Mouse (Mus musculus): ENCODE measurements around the gene Cdh24.
A peak's percentile ranks its signal among the peaks of the same experiment; 100 is the strongest.

Gene Cdh24

GRCm38 (mm10) chr14:54605752-54606321 lies 35.3 kb downstream of the Cdh24 start, which contains the start of gene 4931414P19Rik:
4931414P19Rik (minus strand) TSS chr14:54605993.
- no peak for DNase-seq (ENCODE audit: low spot score)

DNA sequence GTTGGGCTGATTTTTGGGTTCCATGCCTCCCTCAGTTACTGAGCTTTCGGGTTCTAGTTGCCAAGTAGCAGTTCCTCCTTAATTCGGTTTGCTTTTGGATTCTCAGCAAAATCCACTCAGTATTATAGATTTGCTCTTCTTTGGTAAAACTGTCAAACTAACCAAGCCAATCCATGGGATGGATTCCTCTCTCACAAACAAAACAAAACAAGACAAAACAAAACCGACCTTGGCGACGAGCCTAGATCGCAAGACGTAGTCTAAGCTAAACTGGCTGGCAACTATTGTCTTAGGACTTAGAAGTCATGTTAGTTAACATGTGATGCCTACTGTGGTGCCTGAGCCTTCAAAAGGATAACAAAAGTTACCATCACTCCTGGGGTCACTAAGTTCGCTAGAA lies 37.5 kb downstream of the Cdh24 start:
- DNase-seq (ENCODE audit: low spot score), result no peak

GRCm38 (mm10) chr14:54603038-54603654 lies 38.0 kb downstream of the Cdh24 start:
- peak; percentile 90 for DNase-seq (ENCODE audit: low spot score)

DNA sequence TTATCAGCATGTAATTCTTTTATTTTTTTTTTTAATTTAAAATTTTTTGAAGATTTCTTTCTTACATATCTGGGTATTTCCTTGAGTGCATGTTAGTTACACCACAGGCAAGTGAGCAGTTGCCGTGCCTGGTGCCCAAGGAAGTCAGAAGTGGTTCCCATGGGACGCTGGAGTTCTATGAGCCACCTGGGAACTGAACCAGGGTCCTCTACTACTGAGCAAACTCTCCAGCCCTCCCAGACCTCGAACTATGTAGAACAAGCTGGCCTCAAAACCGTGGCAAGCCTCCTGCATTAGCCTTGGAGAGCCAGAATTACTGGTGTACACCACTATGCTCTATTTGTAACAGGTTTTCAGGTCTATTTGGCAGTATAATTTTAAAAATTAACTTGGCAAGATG lies 38.6 kb downstream of the Cdh24 start:
- DNase-seq (ENCODE audit: low spot score), result no peak

- no peak for DNase-seq (ENCODE audit: low spot score)
These were observed 39.6 kb downstream of the Cdh24 start for GRCm38 (mm10) chr14:54601601-54602000.

GRCm38 (mm10) chr14:54597084-54597483 lies 44.1 kb downstream of the Cdh24 start:
- no peak for DNase-seq (ENCODE audit: low spot score)

DNA sequence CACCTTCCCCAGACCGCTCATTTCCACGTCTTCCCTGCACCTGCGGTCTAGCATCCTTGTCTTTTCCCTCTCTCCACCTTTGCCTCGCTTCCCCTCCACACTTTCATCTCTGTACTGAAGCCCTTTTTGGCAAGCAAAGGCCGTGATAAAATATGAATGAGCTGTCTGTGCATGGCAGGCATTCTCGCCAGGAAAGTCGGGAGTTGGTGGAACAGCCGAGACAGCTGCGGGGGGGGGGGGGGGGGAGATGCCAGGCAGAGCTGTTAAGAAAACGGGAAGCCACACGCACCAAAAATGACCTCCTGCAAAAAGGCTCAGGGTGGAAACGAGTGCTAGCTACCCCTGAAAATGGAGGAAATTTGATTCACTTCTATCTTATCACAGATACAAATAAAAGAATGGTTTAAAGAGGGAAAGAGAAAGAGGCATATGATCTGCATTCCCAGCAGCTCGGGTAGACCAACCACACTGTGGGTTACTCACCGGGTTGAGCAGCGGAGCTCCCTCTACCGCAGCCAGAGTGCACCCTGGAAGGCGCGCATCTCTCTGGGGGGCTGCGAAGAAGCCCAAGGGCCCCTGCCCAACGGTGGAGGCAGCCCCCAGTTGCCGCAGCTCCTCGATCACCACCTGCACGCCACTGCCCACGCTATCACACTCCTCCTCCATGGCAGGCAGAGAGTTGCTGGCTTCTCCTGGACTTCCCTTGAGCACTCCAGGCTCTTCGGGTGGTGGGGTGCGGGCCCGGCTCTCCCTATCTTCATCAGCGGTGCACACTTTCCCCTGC lies 46.3 kb downstream of the Cdh24 start:
- no peak for DNase-seq (ENCODE audit: low spot score)

DNA sequence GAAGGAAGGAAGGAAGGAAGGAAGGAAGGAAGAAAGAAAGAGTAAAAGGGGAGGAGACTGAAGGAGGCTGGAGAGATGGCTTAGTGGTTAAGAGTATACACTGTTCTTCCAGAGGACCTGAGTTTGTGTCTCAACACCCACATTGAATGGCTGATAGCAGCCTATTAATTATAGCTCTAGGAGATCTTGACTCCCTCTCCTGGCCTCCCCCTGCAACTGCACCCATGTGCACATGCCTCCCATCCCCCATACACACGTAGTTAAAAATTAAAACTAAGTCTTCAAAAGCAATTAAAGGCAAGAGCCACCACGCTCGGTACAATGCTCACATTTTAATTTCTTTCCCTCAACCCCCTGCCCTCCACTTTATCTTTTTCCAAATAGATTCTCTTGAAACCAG lies 47.1 kb downstream of the Cdh24 start:
- no peak for DNase-seq (ENCODE audit: low spot score)

- DNase-seq (ENCODE audit: low spot score), result no peak
These were observed 48.7 kb downstream of the Cdh24 start for GRCm38 (mm10) chr14:54592319-54592934.

GRCm38 (mm10) chr14:54591056-54591455 lies 50.1 kb downstream of the Cdh24 start:
- no peak for DNase-seq (ENCODE audit: low spot score)

DNA sequence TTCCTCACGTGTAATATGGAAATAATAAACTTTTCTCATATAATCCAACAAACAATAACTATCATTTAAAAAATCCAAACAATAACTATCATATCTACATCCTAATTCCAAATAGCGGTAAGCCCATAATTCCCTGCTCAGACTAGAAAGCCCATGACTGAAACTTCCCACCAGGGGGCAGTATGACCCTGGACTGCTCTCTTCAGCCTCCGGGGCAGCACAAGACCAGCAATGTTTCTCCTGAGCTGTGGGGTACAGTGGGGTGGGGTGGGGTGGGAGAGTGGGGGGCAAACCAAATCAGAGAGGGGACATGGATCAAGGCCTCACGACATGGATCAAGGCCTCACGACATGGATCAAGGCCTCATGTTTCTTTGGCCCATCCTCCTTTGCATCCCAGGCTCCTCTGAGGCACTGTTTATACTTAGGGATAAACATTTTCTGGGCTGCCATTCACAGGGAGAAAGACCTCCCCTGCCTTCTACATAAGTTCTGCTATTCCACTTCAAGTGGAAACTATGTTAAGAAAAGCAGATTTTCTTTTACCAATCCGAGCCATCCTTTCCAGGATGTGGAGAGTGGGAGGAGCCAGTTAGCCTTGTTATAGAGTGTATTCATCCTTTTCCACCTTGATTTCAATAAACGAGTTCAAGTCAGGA lies 57.4 kb downstream of the Cdh24 start:
- no peak for DNase-seq (ENCODE audit: low spot score)

DNA sequence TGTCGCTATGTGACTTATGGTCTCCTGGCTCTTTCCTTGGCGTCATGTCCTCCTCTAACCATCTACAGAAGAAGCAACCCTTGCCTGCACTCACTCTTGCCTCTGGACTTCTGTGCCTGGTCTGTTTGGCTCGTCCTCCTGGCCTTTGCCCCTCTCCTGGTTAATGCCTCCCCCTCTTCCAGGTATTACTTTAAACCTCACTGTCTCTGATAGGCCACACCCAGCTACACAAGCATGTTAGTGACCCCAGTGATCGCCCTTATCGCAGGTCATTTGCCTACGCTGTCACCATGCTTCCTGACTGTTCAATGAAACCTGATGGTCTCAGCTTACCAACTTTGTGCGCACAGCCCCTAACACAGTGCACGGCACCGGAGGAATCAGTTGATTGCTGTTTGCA lies 58.6 kb downstream of the Cdh24 start:
- no peak for DNase-seq (ENCODE audit: low spot score)

Data from left cerebral cortex, adult 11 months (tissue).